Mouse (Mus musculus): ENCODE results near the gene Tmem120b. TPM values are rescaled to one million over a fixed set of nuclear protein-coding genes. Genes with fewer than 3 reads are reported as not detected.

Tmem120b gene
- total RNA-seq, 1 experiment from 2014 or later, result 4.8 TPM

DNA sequence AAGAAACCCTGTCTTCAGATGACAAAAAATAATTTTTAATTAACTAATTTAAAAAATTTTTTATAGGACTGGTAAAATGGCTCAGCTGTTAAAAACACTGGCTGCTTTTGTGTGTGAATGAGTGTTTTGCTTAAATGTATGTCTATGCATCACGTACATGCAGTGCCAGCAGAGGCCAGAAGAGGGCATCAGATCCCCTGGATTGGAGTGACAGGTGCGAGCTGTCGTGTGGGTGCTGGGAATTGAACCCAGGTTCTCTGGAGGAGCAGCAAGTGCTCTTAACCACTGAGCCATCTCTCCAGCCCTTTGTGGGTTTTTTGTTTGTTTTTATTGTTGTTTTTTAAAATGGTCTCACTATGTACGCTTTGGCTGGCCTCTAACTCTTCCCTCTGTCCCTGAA lies 54.0 kb downstream of the Tmem120b start:
- no peak for ATAC-seq (replicated peaks; ENCODE audit: low read depth, poor library complexity, severe bottlenecking)

DNA sequence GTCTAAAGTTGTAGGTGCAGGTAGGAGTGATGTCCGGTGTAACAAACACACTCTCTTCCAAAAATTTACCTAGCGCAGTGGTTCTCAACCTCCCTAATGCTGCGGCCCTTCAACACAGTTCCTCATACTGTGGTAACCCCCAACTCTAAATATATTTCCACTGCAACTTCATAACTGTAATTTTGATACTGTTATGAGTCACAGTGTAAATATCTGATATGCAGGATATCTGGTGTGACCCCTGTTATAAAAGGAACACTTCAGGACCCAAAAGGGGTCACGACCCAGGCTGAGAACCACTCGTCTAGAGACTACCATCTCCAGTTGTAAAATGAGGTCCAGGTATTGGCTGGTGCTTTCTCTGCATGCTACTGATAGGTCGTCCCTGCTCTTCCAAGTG lies 56.9 kb downstream of the Tmem120b start:
- ATAC-seq (replicated peaks; ENCODE audit: low read depth, poor library complexity, severe bottlenecking), result no peak

GRCm38 (mm10) chr5:123125638-123126406 lies 57.6 kb downstream of the Tmem120b start:
- ATAC-seq (replicated peaks; ENCODE audit: low read depth, poor library complexity, severe bottlenecking), result peak; percentile 30; the same call in 1 of the 2 replicates

GRCm38 (mm10) chr5:123127031-123127430 lies 58.8 kb downstream of the Tmem120b start:
- ATAC-seq (replicated peaks; ENCODE audit: low read depth, poor library complexity, severe bottlenecking), result no peak

DNA sequence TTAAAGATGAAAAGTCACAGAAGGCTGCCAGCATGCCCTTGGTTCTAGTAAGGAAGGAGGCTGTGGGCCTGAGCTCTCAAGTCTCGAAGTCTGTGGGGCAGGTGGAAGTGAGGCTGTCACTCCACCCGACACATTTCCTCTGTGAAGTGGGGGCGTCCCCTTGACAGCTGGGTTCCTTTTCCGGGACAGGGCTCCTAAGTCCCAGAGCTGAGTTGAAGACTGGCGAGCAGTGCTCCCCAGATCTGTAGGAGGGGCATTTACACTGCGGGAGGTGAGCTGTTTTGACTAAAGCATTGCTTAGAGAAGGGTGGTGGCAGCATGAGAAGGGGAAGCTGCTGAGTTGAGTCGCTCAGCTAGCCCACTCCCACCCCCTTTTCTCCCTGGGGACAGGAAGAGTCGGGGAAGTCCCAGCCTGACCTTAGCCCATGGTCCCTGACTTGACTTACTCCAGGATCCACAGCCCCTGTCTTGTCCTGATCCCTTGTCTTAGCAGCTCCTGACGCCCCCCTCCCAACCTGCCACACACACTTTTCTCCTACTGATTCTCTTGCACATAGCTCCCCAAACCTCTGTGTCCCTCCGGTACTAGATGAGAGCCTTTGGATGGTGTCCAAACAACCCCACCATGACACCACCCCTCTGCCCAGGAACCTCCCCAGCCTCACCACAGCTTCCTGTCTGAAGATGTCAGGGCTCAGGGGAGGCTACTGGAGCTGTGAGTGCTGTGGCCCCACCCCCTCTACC lies 60.4 kb downstream of the Tmem120b start:
- ATAC-seq (replicated peaks; ENCODE audit: low read depth, poor library complexity, severe bottlenecking), result peak; percentile 60

GRCm38 (mm10) chr5:123129170-123129757 lies 61.0 kb downstream of the Tmem120b start:
- ATAC-seq (replicated peaks; ENCODE audit: low read depth, poor library complexity, severe bottlenecking), result no peak

GRCm38 (mm10) chr5:123130030-123130813 lies 62.0 kb downstream of the Tmem120b start:
- ATAC-seq (replicated peaks; ENCODE audit: low read depth, poor library complexity, severe bottlenecking), result no peak

DNA sequence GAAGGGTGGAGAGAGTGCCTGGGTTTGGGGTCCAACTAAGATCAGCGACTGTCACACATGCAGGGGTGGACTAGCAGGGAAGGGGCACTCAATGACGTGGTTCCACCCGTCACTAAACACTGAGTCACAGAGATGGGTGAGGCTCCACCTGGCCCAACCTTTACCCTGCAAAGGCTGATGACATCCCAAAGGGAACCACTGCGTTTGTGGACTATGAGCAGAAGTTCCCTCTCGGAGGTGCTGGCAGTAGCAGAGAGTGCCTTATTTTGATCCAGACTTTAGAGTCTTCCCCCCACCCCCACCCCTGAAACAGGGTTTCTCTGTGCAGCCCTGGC lies 62.6 kb downstream of the Tmem120b start:
- ATAC-seq (replicated peaks; ENCODE audit: low read depth, poor library complexity, severe bottlenecking), result no peak

DNA sequence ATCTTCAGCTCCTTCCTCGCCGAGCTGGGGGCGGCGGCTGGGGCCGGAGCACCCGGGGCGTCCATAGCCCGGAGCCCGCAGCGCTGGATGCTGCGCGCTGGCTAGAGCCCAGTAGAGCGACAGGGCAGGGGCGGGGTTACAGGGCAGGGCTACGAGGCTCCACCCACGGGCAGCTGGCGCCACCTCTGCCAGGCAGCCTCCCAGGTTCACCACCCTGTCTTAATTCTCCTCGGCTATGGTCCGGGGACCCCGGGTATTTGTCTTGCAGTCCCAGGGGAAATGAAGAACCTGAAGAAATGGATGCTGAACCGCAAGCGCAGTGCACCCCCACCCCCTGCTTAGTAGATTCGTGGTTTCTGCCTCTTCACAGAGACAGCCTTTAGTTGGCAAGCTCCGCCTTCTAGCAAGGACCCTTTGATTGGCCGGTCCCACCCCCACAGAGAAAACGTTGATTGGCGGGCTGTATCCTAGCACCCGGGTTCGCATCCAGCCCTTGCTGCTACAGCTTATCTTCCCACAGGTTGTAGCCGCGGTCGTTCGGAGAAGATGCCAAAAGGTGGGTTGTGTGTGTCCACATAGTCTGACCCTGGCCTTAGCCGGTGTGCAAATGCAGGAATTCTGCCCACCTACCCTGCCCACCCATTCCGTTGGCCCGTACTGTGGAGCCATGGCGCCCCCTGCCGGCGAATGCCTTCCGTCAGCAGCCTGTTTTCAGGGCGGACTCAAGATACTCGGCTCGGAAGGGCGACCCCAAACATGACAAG lies 64.3 kb downstream of the Tmem120b start, which contains the start of gene Rhof:
Gene Rhof, minus strand, starts transcription at position 385 of the 764 bp plus-strand sequence.
- peak; percentile 38 for ATAC-seq (replicated peaks; ENCODE audit: low read depth, poor library complexity, severe bottlenecking)

GRCm38 (mm10) chr5:123133083-123133783 lies 65.0 kb downstream of the Tmem120b start:
- peak; percentile 16; the same call in 1 of the 2 replicates for ATAC-seq (replicated peaks; ENCODE audit: low read depth, poor library complexity, severe bottlenecking)

- no peak for ATAC-seq (replicated peaks; ENCODE audit: low read depth, poor library complexity, severe bottlenecking)
Measured at GRCm38 (mm10) chr5:123133784-123134143, 65.5 kb downstream of the Tmem120b start.

- no peak for ATAC-seq (replicated peaks; ENCODE audit: low read depth, poor library complexity, severe bottlenecking)
Measured at GRCm38 (mm10) chr5:123134186-123134874, 66.1 kb downstream of the Tmem120b start.

- ATAC-seq (replicated peaks; ENCODE audit: low read depth, poor library complexity, severe bottlenecking), result no peak
Measured at GRCm38 (mm10) chr5:123134875-123135382, 66.7 kb downstream of the Tmem120b start.

DNA sequence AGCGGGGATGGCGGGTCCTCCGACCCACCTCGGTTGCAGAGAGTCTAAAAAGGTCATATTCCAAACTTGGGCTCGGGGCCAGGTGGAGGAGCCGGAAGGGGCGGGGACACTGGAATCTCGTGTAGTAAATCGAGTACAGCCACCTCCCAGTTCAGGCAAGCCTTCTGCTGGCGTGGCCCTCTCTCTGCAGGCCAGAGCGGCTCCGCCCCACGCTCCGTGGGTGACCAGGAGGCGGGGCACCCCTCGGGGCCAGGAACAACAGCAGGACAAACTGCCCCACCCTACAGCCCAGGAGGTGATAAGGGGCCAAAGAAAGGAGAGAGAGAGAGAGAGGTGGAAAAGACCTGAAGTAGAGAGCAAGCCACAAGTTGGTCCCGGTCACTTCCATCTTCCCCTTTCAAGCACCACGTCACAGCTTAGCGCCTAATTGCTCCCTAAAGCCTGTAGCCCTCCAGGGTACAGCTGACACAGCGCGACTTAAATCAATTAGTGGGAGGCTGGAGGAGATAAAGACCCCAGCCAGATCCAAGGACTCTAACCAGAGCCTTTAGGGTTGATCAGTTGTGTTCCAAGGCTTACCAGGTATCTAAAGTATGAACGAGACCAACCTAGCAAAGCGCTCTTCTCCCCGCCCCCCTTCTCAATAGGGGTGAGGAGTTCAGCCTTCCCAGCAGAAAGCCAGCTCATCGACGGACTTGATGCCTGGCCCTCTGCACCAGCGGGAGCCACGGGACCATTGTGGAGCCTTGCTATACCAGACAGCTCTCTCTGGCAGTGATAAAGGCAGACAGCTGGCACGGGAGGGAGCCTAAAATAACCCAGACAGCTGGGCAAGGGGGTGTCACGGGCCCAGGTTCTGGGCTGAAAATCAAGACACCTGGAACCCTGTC lies 67.5 kb downstream of the Tmem120b start:
- no peak for ATAC-seq (replicated peaks; ENCODE audit: low read depth, poor library complexity, severe bottlenecking)

DNA sequence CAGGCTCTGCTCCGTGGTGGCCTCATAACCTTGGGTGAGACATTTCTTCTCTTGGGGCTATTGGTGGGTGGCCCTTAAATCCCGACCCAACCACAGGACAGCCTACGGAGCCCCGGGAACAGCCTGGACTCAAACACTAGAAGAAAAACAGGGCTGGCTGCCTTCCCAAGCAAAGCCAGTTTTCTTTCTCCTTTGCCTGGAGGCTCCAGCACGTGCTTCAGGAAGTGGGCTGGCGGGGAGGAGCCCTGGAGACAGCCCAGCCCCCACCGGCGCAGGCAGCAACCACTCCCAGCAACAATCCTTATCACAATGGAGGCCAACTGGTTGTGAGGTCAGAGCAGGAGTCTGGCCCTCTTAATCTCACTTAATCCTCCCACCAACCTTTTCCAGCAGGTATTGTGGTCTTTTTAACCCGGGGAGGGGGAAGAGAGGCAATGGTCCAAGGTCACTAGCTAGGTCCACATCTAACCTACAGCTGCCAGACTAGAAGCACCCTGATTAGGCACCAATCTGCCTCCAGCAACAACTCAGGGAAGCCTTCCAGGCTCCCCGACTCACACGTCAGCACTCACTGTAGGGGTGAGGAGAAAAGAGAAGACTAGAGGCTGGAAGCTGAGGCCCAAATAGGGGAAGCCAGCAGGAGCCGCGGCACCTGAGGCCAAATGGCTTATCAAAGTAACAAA lies 68.3 kb downstream of the Tmem120b start:
- ATAC-seq (replicated peaks; ENCODE audit: low read depth, poor library complexity, severe bottlenecking), result peak; percentile 13

DNA sequence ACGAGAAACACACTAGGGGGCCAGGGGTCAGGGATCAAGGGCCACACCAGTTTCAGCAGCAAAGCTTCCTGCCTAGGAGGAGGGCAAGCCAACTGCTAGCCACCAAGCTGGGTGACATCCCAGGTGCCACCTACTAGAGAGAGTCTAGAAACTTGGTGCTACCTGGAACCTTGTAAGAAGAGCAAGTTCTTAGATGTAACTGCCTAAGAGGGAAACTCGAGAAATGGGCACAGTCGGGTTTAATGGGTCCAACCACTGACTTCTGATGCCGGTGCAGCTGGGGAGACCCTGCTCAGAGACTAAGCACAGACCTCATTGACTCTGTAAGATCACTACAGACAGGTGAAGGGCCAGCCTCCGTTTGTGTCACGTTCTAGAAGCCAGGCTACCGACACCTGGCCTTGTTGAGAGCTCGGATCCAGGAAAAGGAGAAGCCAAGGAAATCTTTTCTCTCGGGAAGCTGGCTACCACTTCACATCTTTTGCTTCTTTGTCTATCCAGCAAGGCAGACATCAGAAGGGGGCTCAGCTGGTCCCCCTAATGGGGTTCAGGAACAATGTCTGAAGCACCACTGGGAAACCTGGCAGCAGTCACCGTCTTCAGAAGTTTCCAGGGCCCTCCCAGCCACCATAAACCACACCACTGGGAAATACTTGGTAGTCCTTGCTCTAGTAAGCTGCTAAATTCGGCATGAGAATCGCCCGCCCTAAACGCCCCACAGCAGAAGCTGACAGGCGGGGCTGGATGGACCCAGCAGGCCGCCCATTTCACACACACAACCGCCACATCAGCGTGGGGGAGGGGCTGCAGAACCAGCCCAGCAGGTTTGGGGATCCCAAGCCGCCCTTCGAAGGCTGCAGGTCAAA lies 69.1 kb downstream of the Tmem120b start:
- ATAC-seq (replicated peaks; ENCODE audit: low read depth, poor library complexity, severe bottlenecking), result no peak

Measured in common myeloid progenitor, adult 5-6 weeks (primary cell).